Mouse (Mus musculus): Measurements from ENCODE around the gene Tiam2.

GRCm38 (mm10) chr17:3500076-3500475 is 173.7 kb downstream of the Tiam2 start:
- TF ChIP-seq CHD2 (IDR thresholded peaks at IDR 0.05; ENCODE audit: low read depth, low read length) (no peak), ZNF384 (IDR thresholded peaks at IDR 0.05; ENCODE audit: low read depth, low read length) (no peak), MAFK (IDR thresholded peaks at IDR 0.05; ENCODE audit: insufficient read depth, low read depth, low read length) (no peak), ZC3H11A (IDR thresholded peaks at IDR 0.05; ENCODE audit: borderline replicate concordance, low read depth, low read length) (no peak)

Measured in ES-E14 (cell line).